Mouse (Mus musculus) thymus, adult 2 months (tissue): Measurements from ENCODE around the gene Otop2. TPM values are rescaled to one million over a fixed set of nuclear protein-coding genes. Genes with fewer than 3 reads are reported as not detected.

Experiments used
- DNase-seq: peaks from one replicate; pipeline ENCODE4 v3.0.0; 2021
- H3K27ac ChIP-seq: fragments of 200-500 bp; 2 replicates; pipeline ENCODE4 v1.5.1; 2012; ENCODE audit warnings: low read length, control low read depth; ENCODE audit not compliant: control insufficient read depth, insufficient read depth
- H3K27me3 ChIP-seq: fragments of 200-500 bp; 2 replicates; pipeline ENCODE4 v1.6.1; 2012; ENCODE audit warnings: mild to moderate bottlenecking, low read length, moderate library complexity, mixed read lengths; ENCODE audit not compliant: control insufficient read depth, insufficient read depth
- H3K36me3 ChIP-seq: fragments of 200-500 bp; 2 replicates; pipeline ENCODE4 v1.6.1; 2012; ENCODE audit warnings: mild to moderate bottlenecking, low read length, moderate library complexity; ENCODE audit not compliant: control insufficient read depth, insufficient read depth
- H3K4me1 ChIP-seq: fragments of 200-500 bp; replicated peaks from 2 replicates; pipeline ENCODE4 v1.6.1; 2012; ENCODE audit warnings: low read length; ENCODE audit not compliant: control insufficient read depth, insufficient read depth
- H3K4me3 ChIP-seq: fragments of 200-500 bp; 2 replicates; pipeline ENCODE4 v1.5.1; 2012; ENCODE audit warnings: mild to moderate bottlenecking, low read length, control low read depth, moderate library complexity; ENCODE audit not compliant: control insufficient read depth, insufficient read depth
- CTCF ChIP-seq: fragments of 200-500 bp; IDR thresholded peaks from 2 replicates; pipeline ENCODE4 v1.5.1; 2012; ENCODE audit warnings: mild to moderate bottlenecking, control low read depth, low read length, moderate library complexity, borderline replicate concordance; ENCODE audit not compliant: control insufficient read depth, poor library complexity, insufficient read depth; ENCODE audit errors: extremely low read depth
- POLR2A ChIP-seq: fragments of 200-500 bp; IDR thresholded peaks from 2 replicates; pipeline ENCODE4 v1.6.1; 2012; ENCODE audit warnings: mild to moderate bottlenecking, low read length, control low read depth, moderate library complexity; ENCODE audit not compliant: control insufficient read depth, poor library complexity, insufficient read depth; ENCODE audit errors: extremely low read depth
- WGBS: fragments of 180-500 bp; shearing (Covaris S2); methylation state at CpG from one replicate; pipeline ENCODE4 v1.1.7; 2018; 5-methylcytosine and 5-hydroxymethylcytosine counted together
- polyA plus RNA-seq: library from polyadenylated mRNA; depleted of rRNA; stranded (reverse); fragments of >200 nt; gene quantifications from 2 replicates; pipeline ENCODE4 v1.2.3, GENCODE M21; 2012

Gene Otop2
- polyA plus RNA-seq, 1 experiment: 0.32 TPM

DNA sequence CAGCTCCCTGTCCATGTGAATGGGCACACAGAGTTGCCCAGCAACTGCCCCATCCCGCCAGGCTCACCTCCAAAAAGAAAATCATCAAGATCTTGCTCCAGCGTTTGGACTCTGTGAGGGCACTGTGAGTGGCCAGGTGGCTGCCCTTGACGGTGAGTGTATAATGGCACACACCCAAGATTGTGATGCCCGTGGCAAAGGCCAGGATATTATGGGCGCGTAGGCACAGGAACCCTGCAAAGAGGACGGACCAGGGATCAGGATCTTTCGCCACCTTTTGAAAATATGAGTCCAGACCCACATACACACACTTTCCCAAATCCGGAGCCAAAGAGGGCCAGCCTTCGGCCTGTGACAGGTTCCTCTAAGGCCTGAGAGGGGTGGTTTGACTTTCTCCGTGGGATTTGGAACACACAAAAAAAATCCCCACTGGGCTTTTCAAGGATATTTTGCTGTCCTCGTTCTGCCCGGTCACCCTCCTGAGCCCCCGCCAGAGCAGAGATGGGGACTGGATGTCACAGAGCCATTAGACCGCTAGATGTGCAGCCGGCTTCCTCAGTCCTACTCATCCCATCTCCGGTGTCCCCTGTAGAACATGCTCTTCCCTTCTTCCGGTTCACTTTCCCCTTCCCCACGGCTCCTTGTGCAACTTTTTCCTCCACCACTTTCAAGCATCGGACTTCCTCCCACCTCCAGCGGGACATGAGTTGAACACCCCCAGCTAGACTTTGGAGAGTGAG is 10.3 kb upstream of the Otop2 start:
- Histone ChIP-seq H3K4me1 (peaks cover 10% of the 10 kb centered on the region), H3K27me3 (no peaks in the 10 kb centered on the region), H3K36me3 (no peaks in the 10 kb centered on the region), H3K4me3 (peak overlapping the region; percentile 23), H3K27ac (no peak overlapping the region)
- 66% methylated on average over 21 of the region's 21 CpGs for WGBS
- DNase-seq: no peak
- TF ChIP-seq POLR2A (no peak), CTCF (no peak)

DNA sequence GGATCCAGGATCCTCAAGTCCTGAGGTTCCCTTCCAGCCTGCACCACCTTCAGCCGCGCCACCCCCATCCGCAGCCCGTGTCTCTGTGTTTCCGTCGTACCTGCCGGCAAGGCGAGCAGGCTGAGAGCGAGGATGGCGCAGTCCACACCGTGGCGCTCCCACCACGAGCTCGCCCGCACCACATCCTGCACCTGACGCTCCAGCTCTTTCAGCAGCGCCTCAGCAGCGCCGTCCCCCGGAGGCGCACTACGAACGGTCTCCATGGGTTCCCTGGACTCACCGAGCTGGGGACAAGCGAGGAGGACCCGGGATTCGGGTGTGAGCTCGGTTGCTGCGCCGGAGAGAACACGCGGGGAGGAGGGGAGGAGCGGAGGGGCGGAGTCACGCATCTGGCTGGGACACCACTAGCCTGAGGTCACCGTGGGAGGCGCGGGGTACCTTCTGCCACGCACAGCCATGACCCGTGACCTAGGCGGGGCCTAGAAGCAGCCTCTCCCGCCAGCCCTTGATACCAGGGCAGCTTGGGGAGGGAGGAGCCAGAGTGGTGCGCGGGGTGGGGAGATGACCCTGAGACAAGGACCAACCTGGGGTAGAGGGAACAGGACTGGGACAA is 9.6 kb upstream of the Otop2 start, which contains the start of gene Fads6:
Gene Fads6 (minus strand): TSS at position 450 of the 613 bp plus-strand sequence.
- no peak for TF ChIP-seq CTCF
- no peak for TF ChIP-seq POLR2A
- H3K4me3 ChIP-seq: peak within 1 kb of the TSS; percentile 48
- H3K27ac ChIP-seq: no peak within 1 kb of the TSS
- peak; percentile 74 for DNase-seq
- 1% methylated on average over 44 of the region's 44 CpGs for WGBS
- H3K27me3 ChIP-seq: no peaks in the 10 kb centered on the region
- H3K36me3 ChIP-seq: no peaks in the 10 kb centered on the region
- H3K4me1 ChIP-seq: peaks cover 10% of the 10 kb centered on the region

DNA sequence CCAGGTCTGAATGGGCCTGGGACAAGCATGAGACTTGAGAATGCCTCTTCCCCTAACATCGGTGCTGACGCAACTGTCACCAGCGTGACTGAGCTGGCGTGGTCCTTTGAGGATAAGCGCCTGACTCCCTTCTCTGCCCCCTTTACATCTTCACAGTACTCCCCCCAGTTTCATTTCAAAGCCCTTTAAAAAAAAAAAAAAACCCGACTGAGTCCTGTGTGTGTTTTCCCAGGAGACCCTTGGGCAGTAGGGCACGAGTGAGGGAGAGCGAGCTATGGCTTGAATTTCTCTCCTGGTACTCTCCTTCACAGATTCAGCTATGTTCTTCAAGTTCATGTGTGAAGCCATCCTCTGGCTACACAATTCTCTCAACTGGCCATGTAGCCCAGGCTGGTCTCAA is 8.8 kb upstream of the Otop2 start:
- 87% methylated on average over 8 of the region's 8 CpGs for WGBS
- no peak overlapping the region for H3K4me3 ChIP-seq
- H3K27ac ChIP-seq: no peak overlapping the region
- no peak for TF ChIP-seq CTCF
- no peak for TF ChIP-seq POLR2A
- H3K27me3 ChIP-seq: no peaks in the 10 kb centered on the region
- no peaks in the 10 kb centered on the region for H3K36me3 ChIP-seq
- DNase-seq: no peak
- peaks cover 10% of the 10 kb centered on the region for H3K4me1 ChIP-seq

DNA sequence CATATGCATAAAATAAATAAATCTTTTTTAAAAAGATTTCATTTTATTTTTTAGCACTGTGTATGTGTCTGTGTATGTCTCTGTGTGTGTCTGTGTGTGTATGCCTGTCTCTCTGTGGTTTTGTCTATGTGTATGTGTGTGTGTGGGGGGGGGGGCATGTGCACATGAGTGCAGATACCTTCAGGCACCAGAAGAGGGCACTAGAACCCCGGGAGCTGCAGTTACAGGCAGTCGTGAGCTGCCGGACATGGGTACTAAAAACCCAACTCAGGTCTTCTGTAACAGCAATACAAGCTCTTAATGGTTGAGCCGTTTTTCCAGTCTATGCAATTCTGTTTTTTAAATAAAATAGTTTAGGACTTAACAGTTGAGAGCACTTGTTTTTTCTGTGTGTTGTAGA is 6.2 kb upstream of the Otop2 start:
- H3K4me1 ChIP-seq: peaks cover 10% of the 10 kb centered on the region
- H3K27me3 ChIP-seq: no peaks in the 10 kb centered on the region
- 91% methylated on average over 4 of the region's 4 CpGs for WGBS
- no peak for TF ChIP-seq POLR2A
- no peak for TF ChIP-seq CTCF
- H3K36me3 ChIP-seq: no peaks in the 10 kb centered on the region
- H3K4me3 ChIP-seq: no peak overlapping the region
- DNase-seq: no peak
- H3K27ac ChIP-seq: no peak overlapping the region

DNA sequence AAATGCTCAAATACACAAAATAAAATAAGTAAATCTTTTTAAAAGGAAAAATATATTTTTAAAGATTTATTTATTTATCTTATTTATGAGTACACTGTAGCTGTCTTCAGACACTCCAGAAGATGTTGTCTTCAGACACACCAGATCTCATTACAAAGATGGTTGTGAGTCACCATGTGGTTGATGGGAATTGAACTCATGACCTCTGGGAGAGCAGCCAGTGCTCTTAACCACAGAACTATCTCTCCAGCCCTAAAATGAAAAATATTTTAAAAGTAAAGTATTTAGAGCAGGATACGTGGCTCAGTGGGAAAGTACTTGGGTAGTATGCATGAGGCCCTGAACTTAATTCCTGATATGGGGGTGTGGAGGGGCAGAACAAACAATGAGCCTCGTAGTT is 5.6 kb upstream of the Otop2 start:
- H3K27ac ChIP-seq: no peak overlapping the region
- TF ChIP-seq CTCF: no peak
- TF ChIP-seq POLR2A: no peak
- no peaks in the 10 kb centered on the region for H3K27me3 ChIP-seq
- DNase-seq: no peak
- 92% methylated on average over 2 of the region's 2 CpGs for WGBS
- H3K4me1 ChIP-seq: peaks cover 10% of the 10 kb centered on the region
- no peaks in the 10 kb centered on the region for H3K36me3 ChIP-seq
- H3K4me3 ChIP-seq: no peak overlapping the region

DNA sequence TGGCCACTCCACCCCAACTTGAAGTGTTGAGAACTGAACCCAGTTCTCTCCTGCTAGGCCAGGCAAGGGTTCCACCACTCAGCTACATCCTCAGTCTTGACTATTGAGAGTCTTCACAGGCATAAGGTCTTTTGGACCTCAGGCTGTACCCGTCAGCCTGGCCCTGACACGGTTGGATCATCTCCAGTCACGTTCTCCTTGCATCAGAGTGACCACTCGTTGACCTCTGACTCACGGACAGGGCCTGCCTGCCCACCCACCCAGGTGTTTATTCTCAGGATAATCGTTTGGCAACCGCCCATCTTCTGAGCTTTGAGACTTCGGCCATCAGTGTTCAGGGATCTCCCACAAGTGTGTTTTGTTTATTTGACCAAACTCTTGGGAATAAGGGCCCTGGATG is 3.8 kb upstream of the Otop2 start:
- H3K36me3 ChIP-seq: no peaks in the 10 kb centered on the region
- H3K27ac ChIP-seq: no peak overlapping the region
- H3K4me1 ChIP-seq: no peaks in the 10 kb centered on the region
- no peaks in the 10 kb centered on the region for H3K27me3 ChIP-seq
- WGBS: 83% methylated on average over 8 of the region's 8 CpGs
- no peak overlapping the region for H3K4me3 ChIP-seq
- no peak for TF ChIP-seq POLR2A
- TF ChIP-seq CTCF: no peak
- DNase-seq: no peak

DNA sequence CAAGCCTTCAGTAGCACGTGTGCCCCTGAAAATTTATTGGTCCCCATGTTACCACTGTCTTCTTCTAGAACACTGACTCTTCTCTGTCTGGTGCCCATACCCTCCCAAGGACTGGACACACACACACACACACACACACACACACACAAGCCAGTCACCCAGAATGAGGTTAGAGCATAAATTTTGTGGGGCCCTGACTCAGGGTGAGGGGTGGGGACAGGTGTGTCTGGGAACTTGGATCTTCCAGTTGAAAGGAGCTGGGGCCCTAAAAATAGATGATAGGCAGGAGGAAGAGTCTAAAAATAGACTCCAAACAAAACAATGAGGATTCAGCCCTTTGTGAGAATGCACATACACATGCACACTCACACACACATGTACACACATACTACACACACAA is 1.8 kb downstream of the Otop2 start:
- Histone ChIP-seq H3K27ac (no peak overlapping the region), H3K4me3 (no peak overlapping the region), H3K36me3 (no peaks in the 10 kb centered on the region), H3K27me3 (no peaks in the 10 kb centered on the region), H3K4me1 (no peaks in the 10 kb centered on the region)
- TF ChIP-seq POLR2A (no peak), CTCF (no peak)
- WGBS: 48% methylated on average over 1 of the region's 1 CpGs
- DNase-seq: no peak
